Mouse (Mus musculus) midbrain, embryonic 12.5 days (tissue): Measurements from ENCODE around the gene Lrrc73. TPM values are rescaled to one million over a fixed set of nuclear protein-coding genes. Genes with fewer than 3 reads are reported as not detected.

Experiments used
- ATAC-seq: fragments of 200-750 bp; cut with Nextera tagmentation; 2 replicates; pipeline ENCODE4 v1.8.0; 2017; ENCODE audit warnings: low read depth, moderate TSS enrichment, moderate library complexity; ENCODE audit not compliant: low FRiP score
- H3K27ac ChIP-seq: fragments of 300-500 bp; sonication (generic); replicated peaks from 2 replicates; pipeline ENCODE4 v1.5.1; 2016; ENCODE audit warnings: mild to moderate bottlenecking
- H3K27me3 ChIP-seq: fragments of 300-500 bp; sonication (generic); 2 replicates; pipeline ENCODE4 v1.6.1; 2016; ENCODE audit warnings: mild to moderate bottlenecking
- H3K36me3 ChIP-seq: fragments of 300-500 bp; sonication (generic); 2 replicates; pipeline ENCODE4 v1.6.1; 2016
- H3K4me1 ChIP-seq: fragments of 300-500 bp; sonication (generic); 2 replicates; pipeline ENCODE4 v1.6.1; 2016
- H3K4me2 ChIP-seq: fragments of 300-500 bp; sonication (generic); replicated peaks from 2 replicates; pipeline ENCODE4 v1.6.1; 2016; ENCODE audit warnings: mild to moderate bottlenecking, moderate library complexity
- H3K4me3 ChIP-seq: fragments of 300-500 bp; sonication (generic); 2 replicates; pipeline ENCODE4 v1.5.1; 2016; ENCODE audit warnings: mild to moderate bottlenecking
- H3K9ac ChIP-seq: fragments of 300-500 bp; sonication (generic); replicated peaks from 2 replicates; pipeline ENCODE4 v1.6.1; 2016; ENCODE audit warnings: mild to moderate bottlenecking, moderate library complexity
- H3K9me3 ChIP-seq: fragments of 300-500 bp; sonication (generic); 2 replicates; pipeline ENCODE4 v1.6.1; 2016; ENCODE audit warnings: mild to moderate bottlenecking
- WGBS: fragments of 180-500 bp; shearing (Covaris S2); methylation state at CpG from one replicate; pipeline ENCODE4 v1.1.7; 2016; 5-methylcytosine and 5-hydroxymethylcytosine counted together
- polyA plus RNA-seq: library from polyadenylated mRNA; unstranded; fragments of >200 nt; fragmentation: Nextera tagmentation; extraction: Ambion mirVana; gene quantifications from 2 replicates; pipeline ENCODE4 v1.2.1, GENCODE M21; 2016

Gene Lrrc73
- polyA plus RNA-seq, 1 experiment from 2014 or later, result 4.2 TPM

- Histone ChIP-seq H3K9me3 (no peaks in the 10 kb centered on the region), H3K9ac (no peak overlapping the region), H3K4me2 (no peak overlapping the region), H3K4me1 (peaks cover 11% of the 10 kb centered on the region), H3K4me3 (no peak overlapping the region), H3K27ac (no peak overlapping the region), H3K36me3 (peaks cover 76% of the 10 kb centered on the region), H3K27me3 (no peaks in the 10 kb centered on the region)
- 76% methylated on average over 2 of the region's 2 CpGs for WGBS
- ATAC-seq, result no peak
These were observed 9.7 kb upstream of the Lrrc73 start for GRCm38 (mm10) chr17:46243624-46244023.

GRCm38 (mm10) chr17:46244579-46244978 is 8.8 kb upstream of the Lrrc73 start:
- no peak overlapping the region for H3K4me3 ChIP-seq
- H3K4me2 ChIP-seq, result no peak overlapping the region
- 86% methylated on average over 10 of the region's 10 CpGs for WGBS
- H3K4me1 ChIP-seq, result peaks cover 19% of the 10 kb centered on the region
- no peak overlapping the region for H3K9ac ChIP-seq
- no peaks in the 10 kb centered on the region for H3K27me3 ChIP-seq
- ATAC-seq, result no peak
- no peak overlapping the region for H3K27ac ChIP-seq
- H3K36me3 ChIP-seq, result peaks cover 73% of the 10 kb centered on the region
- H3K9me3 ChIP-seq, result no peaks in the 10 kb centered on the region

GRCm38 (mm10) chr17:46247512-46248188 is 5.7 kb upstream of the Lrrc73 start, which contains the start of the genes Polr1c and Yipf3:
Polr1c (minus strand) TSS chr17:46248054.
Yipf3 (plus strand) TSS chr17:46248080.
- Histone ChIP-seq H3K9ac (peak within 1 kb of the TSS; percentile 97), H3K4me2 (peak within 1 kb of the TSS; percentile 95), H3K27ac (peak within 1 kb of the TSS; percentile 77), H3K4me1 (peaks cover 19% of the 10 kb centered on the region), H3K9me3 (no peaks in the 10 kb centered on the region), H3K27me3 (no peaks in the 10 kb centered on the region), H3K36me3 (peaks cover 69% of the 10 kb centered on the region), H3K4me3 (peak within 1 kb of the TSS; percentile 95)
- under 1% methylated on average over 53 of the region's 53 CpGs for WGBS
- peak; percentile 90 for ATAC-seq

DNA sequence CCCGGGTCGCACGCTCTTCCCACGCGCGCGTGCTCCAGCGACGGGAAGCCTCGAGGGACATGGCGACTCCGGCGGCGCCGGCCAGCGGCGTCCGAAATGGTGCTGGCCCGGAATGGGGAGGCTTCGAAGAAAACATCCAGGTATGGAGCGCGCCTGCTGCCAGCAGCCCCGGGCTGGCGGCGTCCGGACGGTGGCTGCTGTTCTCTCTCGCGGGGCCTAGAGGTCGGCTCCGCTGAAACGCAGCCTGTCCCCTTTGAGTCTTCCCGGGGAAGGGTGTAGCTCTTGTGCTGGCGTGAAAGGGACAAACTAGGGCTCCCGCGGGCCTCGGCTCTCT is 5.2 kb upstream of the Lrrc73 start:
- no peak for ATAC-seq
- Histone ChIP-seq H3K4me3 (peak overlapping the region; percentile 95), H3K4me2 (peak overlapping the region; percentile 95), H3K9ac (peak overlapping the region; percentile 97), H3K4me1 (peaks cover 21% of the 10 kb centered on the region), H3K27me3 (no peaks in the 10 kb centered on the region), H3K27ac (peak overlapping the region; percentile 77), H3K36me3 (peaks cover 64% of the 10 kb centered on the region), H3K9me3 (no peaks in the 10 kb centered on the region)
- WGBS, result under 1% methylated on average over 37 of the region's 37 CpGs

- Histone ChIP-seq H3K36me3 (peaks cover 34% of the 10 kb centered on the region), H3K27ac (no peak overlapping the region), H3K4me3 (no peak overlapping the region), H3K27me3 (peaks cover 17% of the 10 kb centered on the region), H3K4me1 (peaks cover 39% of the 10 kb centered on the region), H3K9me3 (no peaks in the 10 kb centered on the region), H3K4me2 (no peak overlapping the region), H3K9ac (no peak overlapping the region)
- ATAC-seq, result no peak
- 87% methylated on average over 7 of the region's 7 CpGs for WGBS
These were observed 2.2 kb upstream of the Lrrc73 start for GRCm38 (mm10) chr17:46251174-46251573.

- Histone ChIP-seq H3K9me3 (no peaks in the 10 kb centered on the region), H3K27ac (no peak overlapping the region), H3K4me3 (peak overlapping the region; percentile 76; the same call in 1 of the 2 replicates), H3K27me3 (peaks cover 21% of the 10 kb centered on the region), H3K4me2 (peak overlapping the region; percentile 98), H3K36me3 (peaks cover 44% of the 10 kb centered on the region), H3K9ac (no peak overlapping the region; the same call in 1 of the 2 replicates), H3K4me1 (peaks cover 29% of the 10 kb centered on the region)
- ATAC-seq, result no peak
- 54% methylated on average over 14 of the region's 14 CpGs for WGBS
These were observed 520 bp upstream of the Lrrc73 start for GRCm38 (mm10) chr17:46252571-46253451.

DNA sequence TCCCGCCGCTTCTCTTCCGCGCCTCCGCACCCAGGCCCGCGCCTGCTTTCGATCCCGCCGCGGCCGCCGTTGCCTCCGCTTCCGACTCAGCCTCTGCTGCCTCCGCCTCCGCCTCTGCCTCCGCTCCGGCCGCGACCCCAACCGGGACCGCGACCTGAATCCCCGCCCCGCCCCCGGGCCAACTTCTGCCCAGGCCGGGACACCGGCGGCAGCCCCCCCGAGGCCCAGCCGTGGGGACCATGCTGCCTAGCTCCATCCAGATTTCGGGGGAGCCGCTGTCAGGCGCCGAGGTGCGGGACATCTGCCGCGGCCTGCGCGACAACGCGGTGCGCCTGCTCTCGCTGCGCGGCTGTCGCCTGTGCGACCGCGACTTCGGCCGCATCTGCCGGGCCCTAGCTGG is 775 bp downstream of the Lrrc73 start:
- Histone ChIP-seq H3K27ac (peak overlapping the region; percentile 69; the same call in 1 of the 2 replicates), H3K36me3 (peaks cover 53% of the 10 kb centered on the region), H3K4me1 (peaks cover 23% of the 10 kb centered on the region), H3K27me3 (peaks cover 21% of the 10 kb centered on the region), H3K9me3 (no peaks in the 10 kb centered on the region), H3K4me2 (peak overlapping the region; percentile 98), H3K9ac (peak overlapping the region; percentile 75), H3K4me3 (peak overlapping the region; percentile 76)
- WGBS, result under 1% methylated on average over 44 of the region's 54 CpGs
- ATAC-seq, result peak; percentile 45; the same call in 1 of the 2 replicates

DNA sequence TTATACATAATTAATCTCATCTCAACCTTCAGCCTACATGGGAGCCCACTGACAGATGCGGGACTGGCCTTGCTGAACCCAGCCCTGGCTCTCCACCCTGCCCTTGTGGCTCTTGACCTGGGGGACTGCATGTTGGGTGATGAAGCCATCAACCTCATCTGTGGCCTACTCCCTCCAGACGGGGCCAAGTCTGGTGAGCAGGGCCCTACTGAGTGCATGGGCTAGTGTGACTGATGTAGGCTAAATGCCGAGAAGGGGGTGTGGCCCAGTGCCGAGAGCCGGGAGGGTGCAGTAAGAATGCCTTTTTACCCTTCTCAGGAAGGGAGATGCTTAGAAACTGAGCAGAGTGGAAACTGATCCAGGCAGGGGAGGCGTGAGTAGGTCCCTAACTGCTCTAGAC is 1.8 kb downstream of the Lrrc73 start:
- Histone ChIP-seq H3K27ac (no peak overlapping the region), H3K27me3 (peaks cover 21% of the 10 kb centered on the region), H3K4me2 (peak overlapping the region; percentile 98), H3K9me3 (no peaks in the 10 kb centered on the region), H3K4me1 (peaks cover 20% of the 10 kb centered on the region), H3K4me3 (peak overlapping the region; percentile 76), H3K9ac (peak overlapping the region; percentile 20; the same call in 1 of the 2 replicates), H3K36me3 (peaks cover 55% of the 10 kb centered on the region)
- 32% methylated on average over 6 of the region's 6 CpGs for WGBS
- ATAC-seq, result no peak

GRCm38 (mm10) chr17:46258279-46259053 is 5.1 kb downstream of the Lrrc73 start:
- 89% methylated on average over 30 of the region's 30 CpGs for WGBS
- H3K36me3 ChIP-seq, result peaks cover 67% of the 10 kb centered on the region
- no peak overlapping the region for H3K27ac ChIP-seq
- no peak overlapping the region for H3K9ac ChIP-seq
- no peak overlapping the region for H3K4me2 ChIP-seq
- no peaks in the 10 kb centered on the region for H3K9me3 ChIP-seq
- peaks cover 21% of the 10 kb centered on the region for H3K27me3 ChIP-seq
- peaks cover 15% of the 10 kb centered on the region for H3K4me1 ChIP-seq
- H3K4me3 ChIP-seq, result no peak overlapping the region
- ATAC-seq, result no peak

- H3K9me3 ChIP-seq, result no peaks in the 10 kb centered on the region
- 92% methylated on average over 17 of the region's 17 CpGs for WGBS
- H3K4me1 ChIP-seq, result peaks cover 9% of the 10 kb centered on the region
- H3K4me2 ChIP-seq, result no peak overlapping the region
- H3K36me3 ChIP-seq, result peaks cover 79% of the 10 kb centered on the region
- H3K27ac ChIP-seq, result no peak overlapping the region
- H3K9ac ChIP-seq, result no peak overlapping the region
- peaks cover 17% of the 10 kb centered on the region for H3K27me3 ChIP-seq
- no peak overlapping the region for H3K4me3 ChIP-seq
- no peak for ATAC-seq
These were observed 6.3 kb downstream of the Lrrc73 start for GRCm38 (mm10) chr17:46259675-46260074.

GRCm38 (mm10) chr17:46262201-46262694 is 8.9 kb downstream of the Lrrc73 start:
- no peaks in the 10 kb centered on the region for H3K4me1 ChIP-seq
- peaks cover 84% of the 10 kb centered on the region for H3K36me3 ChIP-seq

More at GRCm38 (mm10) chr17:46262201-46262694, 8.9 kb downstream of the Lrrc73 start:
- Histone ChIP-seq H3K9ac (no peak overlapping the region), H3K27ac (no peak overlapping the region), H3K4me3 (no peak overlapping the region), H3K27me3 (no peaks in the 10 kb centered on the region), H3K9me3 (no peaks in the 10 kb centered on the region), H3K4me2 (no peak overlapping the region)
- 89% methylated on average over 5 of the region's 5 CpGs for WGBS
- ATAC-seq, result no peak
